Mouse (Mus musculus): ENCODE measurements around the gene Pga5.

GRCm38 (mm10) chr19:10677915-10678771 lies at the start of gene Pga5:
- no peak for TF ChIP-seq POLR2A (IDR thresholded peaks at IDR 0.05; ENCODE audit: low read depth, low read length)
- TF ChIP-seq CTCF (IDR thresholded peaks at IDR 0.05; ENCODE audit: extremely low read depth, insufficient read depth, insufficient read length, insufficient replicate concordance) = peak; percentile 94; the same call in 1 of the 2 replicates

Data from spleen, adult 2 months (tissue).